Mouse (Mus musculus): ENCODE results near the gene Tekt2. TPM values are rescaled to one million over a fixed set of nuclear protein-coding genes. Genes with fewer than 3 reads are reported as not detected.

Gene Tekt2
- total RNA-seq, 4 experiments from 2014 or later: 0.86 to 1.6 (median 1.3) TPM

DNA sequence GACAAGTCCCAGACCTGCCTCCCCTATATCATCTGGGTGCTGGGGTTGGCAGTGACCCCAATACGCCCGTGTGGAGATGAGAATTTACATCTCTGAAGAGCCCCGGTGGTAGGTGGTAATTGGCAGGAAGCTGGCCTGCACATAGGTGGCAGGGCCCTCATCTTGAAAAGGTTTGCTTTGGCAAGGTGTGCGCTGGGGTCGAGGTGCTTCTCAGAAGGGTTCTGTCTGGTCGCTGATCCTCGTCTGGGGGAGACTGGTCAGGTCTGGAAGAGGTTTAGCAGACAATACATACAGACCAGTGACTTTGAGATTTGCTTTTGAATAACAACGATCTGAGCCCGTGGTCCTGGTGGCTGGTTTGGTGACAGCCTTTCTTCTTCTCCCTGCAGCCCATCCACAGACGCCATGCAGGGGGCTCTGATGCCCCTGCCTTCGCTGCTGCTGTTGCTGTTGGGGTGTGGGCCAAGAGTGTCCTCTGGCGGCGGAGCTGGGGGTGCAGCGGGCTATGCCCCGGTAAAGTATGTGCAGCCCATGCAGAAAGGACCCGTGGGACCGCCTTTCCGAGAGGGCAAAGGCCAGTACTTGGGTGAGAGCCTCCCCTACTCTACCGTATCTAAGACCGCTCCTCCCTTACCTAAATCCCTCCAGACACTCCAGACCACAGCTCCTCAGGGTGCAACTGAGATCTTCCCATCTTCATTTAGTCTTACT is 16.1 kb downstream of the Tekt2 start:
- no peak for DNase-seq (ENCODE audit: low spot score in 2 of 2)

- no peak for DNase-seq (ENCODE audit: low spot score in 2 of 2)
These were observed 18.7 kb downstream of the Tekt2 start for GRCm38 (mm10) chr4:126306827-126307226.

DNA sequence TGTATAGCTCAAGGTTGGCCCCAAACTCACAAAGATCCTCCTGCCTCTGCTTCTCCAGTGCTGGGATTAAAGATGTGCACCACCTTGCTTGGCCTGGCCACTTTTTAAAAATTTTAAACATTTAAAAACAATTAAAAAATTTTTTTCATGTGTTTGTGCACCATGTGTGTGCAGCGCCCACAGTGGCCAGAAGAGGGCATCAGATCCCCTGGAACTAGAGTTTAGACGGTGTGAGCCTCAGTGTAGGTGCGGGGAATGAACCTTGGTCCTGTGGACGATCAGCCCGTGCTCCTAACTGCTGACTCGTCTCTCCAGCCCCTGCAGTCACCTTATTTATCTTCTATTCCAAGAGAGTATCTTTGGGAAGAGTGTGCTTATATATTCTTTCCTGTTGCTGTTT is 19.4 kb downstream of the Tekt2 start:
- no peak for DNase-seq (ENCODE audit: low spot score in 2 of 2)

DNA sequence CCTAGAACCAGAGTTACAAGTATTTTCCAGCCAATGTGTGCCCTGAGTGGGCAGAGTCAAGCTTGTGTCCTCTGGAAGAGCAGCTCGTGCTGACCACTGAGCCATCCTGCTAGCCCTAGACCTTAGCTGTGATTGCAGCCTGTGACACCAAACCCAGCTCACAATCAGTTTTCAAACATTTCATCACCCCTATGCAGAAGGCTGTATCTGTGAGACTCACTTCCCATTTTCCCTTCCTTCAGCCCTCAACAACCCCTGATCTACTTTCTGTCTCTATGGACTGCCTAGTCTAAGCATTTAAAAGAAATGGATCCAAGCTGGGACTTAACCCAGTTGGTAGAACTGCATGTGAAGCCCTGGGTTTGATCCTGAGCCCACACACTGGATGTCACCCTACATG is 20.1 kb downstream of the Tekt2 start:
- no peak for DNase-seq (ENCODE audit: low spot score in 2 of 2)

GRCm38 (mm10) chr4:126303877-126304276 is 21.6 kb downstream of the Tekt2 start:
- DNase-seq (ENCODE audit: low spot score in 2 of 2): no peak

DNA sequence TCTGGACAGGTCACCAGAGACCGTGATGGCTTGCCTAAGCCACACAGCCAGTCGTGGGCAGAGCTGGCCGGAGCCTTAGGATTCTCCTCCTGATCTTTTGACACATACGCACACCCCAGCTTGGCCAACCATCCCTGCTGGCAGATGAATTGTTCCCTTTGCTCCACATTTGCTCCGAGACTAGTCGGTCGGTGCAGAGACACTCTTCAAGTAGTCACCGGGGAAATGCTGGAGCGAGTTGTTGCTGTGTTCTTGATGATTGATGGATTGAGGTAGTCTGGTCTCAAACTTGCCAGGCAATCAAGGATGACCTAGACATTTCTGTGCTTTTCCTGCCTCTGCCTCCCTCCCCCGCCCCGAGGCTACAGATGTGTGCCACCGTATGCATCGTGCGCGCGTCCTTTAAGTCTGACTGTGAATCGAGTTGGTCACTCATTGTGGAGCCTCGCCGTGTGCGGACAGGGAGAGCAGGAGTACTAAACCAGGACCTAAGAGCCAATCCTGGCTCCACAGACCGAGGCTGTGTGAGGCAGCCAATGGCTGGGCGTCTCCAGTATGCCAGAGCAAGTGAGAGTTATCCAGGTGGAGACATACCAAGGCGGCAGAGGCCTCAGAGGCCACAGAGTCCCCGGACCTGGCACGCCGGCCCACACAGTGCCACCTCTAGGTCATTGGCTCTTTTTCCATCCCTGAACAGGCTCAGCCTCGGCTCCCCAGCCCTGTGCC is 23.7 kb downstream of the Tekt2 start:
- DNase-seq (ENCODE audit: low spot score in 2 of 2): no peak

DNA sequence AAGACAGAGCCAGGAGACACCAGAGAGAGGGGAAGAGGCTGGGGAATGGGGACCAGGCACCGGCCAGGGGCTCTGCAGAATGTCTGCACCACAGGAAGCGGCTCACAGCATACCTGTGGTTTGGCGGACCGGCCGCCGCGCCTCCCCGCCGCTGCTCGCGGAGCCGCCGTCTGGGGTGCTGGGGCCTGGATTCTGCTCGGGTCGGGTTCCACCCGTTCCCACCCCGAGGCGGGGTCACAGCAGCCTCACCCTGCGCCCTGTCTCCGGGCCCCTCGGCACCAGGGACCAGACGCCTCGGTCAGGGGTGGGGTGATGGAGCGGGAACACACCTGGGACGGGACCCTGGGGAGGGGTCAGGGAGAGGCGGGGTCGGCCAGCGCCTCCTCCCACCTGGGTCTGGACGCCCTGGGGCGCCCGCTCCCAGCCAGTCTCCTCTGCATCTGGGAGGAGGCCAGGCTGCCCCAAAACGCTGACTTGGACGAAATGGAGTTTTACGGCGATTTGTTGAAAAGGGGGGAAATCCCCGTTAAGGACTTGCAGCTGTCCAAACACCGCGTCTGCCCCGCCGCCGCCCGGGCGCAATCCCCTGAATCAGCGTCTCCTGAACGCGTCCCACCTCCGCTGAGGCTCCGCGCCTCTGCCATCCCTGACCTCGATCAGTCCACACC is 24.4 kb downstream of the Tekt2 start:
- no peak for DNase-seq (ENCODE audit: low spot score in 2 of 2)

DNA sequence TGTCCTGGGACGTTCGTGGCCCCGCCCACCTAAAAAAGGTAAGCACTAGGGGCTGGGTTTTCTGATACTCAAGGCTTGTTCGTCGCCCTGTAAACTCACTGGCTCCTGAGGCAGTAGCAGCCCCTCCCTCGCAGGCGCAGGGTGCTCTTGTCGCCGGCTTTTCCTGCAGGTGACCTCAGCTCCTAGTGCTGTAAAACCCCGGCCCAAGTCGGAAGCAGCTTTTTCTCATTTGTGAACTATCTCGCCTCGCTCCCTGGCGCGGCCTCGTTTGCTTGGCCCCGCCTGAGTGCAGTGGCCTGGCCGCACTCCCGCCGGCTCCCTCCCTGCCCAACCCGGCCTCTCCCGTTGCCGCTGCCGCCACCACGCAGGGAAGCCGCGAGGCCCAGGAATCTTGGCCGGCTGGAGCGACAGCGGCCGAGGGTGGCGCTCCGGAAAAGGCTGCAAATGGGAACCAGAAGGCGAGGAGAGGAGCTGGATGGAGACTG is 28.8 kb downstream of the Tekt2 start:
- no peak for DNase-seq (ENCODE audit: low spot score in 2 of 2)

GRCm38 (mm10) chr4:126295937-126296336 is 29.6 kb downstream of the Tekt2 start:
- no peak for DNase-seq (ENCODE audit: low spot score in 2 of 2)

DNA sequence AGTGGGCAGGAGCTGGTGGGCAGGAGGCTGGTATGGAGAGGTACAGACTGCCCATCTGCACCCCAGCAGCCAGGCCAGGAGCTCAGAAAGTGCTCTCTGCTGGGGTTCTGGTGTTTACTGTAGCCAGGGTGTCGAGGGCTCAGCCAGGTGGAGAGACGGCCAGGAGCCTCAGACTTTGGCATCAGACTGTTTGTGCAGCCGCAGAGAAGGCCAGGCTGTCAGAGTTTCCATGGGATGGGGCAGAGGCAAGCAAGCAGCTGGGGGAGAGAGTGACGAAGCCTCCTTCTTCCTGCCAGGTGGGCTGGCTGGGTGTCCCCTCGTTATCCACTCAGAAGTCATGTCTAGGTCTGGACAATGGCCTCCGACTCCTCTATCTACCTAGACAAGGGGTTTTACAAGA is 30.3 kb downstream of the Tekt2 start:
- no peak for DNase-seq (ENCODE audit: low spot score in 2 of 2)

GRCm38 (mm10) chr4:126291196-126291595 is 34.3 kb downstream of the Tekt2 start:
- DNase-seq (ENCODE audit: low spot score in 2 of 2): no peak

GRCm38 (mm10) chr4:126290314-126290713 is 35.2 kb downstream of the Tekt2 start:
- DNase-seq (ENCODE audit: low spot score in 2 of 2): no peak

- no peak for DNase-seq (ENCODE audit: low spot score in 2 of 2)
These were observed 37.3 kb downstream of the Tekt2 start for GRCm38 (mm10) chr4:126288085-126288666.

DNA sequence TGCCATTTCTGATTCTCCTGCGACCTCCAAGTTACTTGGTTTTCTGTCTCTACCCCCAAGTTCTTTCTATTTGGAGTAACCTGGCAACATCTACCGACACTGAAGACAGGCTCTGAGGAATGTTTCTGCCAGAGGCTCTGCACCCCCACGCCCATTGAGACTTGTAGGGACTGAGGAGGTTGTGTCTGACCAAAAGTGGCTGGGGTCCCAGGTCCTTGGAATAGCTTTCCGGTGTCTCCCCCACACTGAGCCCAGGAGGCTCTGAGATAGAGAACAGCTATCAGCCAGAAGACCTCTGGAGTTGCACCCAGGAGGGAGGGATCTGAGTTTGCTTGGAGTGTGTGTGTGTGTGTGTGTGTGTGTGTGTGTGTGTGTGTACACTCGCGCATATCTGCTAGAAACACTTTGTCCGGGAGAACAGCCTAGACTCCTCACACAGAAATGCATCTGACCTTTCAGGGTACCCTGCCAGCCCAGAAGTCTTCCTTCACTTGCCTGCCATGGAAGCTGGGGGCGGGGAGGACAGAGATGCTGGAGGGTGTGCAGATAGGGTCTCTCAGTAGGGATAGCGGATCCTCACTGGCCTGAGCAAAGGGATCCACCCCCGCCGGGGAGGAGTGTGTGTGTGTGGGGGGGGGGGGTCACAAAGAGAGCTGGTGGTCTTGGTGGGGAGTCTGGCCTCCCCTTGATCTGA is 38.0 kb downstream of the Tekt2 start:
- DNase-seq (ENCODE audit: low spot score in 2 of 2): no peak

GRCm38 (mm10) chr4:126286492-126286891 is 39.0 kb downstream of the Tekt2 start, which contains the start of gene Col8a2:
Gene Col8a2, plus strand, starts transcription at chr4:126286793.
- DNase-seq (ENCODE audit: low spot score in 2 of 2): no peak

- DNase-seq (ENCODE audit: low spot score in 2 of 2): no peak
These were observed 41.9 kb downstream of the Tekt2 start for GRCm38 (mm10) chr4:126283582-126283981.

DNA sequence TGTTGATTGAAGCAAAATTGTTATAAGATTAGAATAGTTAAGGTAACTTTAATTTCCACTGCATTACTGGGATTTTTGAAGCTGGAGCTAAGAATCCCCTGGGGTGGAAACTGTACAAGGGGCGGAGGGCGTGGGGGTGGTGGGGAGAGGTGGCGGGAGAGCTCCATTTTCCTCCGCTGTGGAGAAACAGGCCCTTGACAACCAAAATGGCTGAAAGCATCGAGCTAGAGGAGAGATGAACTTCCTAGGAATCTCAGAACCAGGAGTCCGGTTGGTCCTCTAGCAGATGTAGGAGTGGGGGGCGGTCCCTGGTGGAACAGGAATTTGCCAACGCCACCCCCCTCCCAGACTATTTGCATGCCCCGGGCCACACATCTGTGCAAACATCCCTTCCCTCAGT is 43.8 kb downstream of the Tekt2 start:
- DNase-seq (ENCODE audit: low spot score in 2 of 2): no peak

GRCm38 (mm10) chr4:126278961-126279360 is 46.5 kb downstream of the Tekt2 start:
- DNase-seq (ENCODE audit: low spot score in 2 of 2): no peak

DNA sequence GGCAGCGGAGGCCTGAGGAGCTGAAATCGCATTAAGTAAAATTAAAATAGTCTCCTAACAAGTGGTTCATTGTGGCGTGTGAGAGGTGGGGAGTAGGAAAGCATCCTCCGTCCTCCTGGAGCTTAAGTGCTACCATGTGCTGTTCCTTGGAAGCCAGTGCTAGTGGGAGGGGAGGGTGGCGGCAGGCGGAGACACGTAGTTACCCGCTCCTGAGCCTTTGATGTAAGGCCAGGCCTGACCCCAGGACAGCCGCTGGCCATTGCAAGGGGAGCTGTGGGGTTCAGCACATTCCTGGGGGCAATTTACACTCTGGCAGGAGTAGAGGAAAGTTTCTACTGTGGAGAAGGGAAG is 46.9 kb downstream of the Tekt2 start:
- no peak for DNase-seq (ENCODE audit: low spot score in 2 of 2)

- no peak for DNase-seq (ENCODE audit: low spot score in 2 of 2)
These were observed 47.5 kb downstream of the Tekt2 start for GRCm38 (mm10) chr4:126277906-126278564.

- DNase-seq (ENCODE audit: low spot score in 2 of 2): no peak
These were observed 49.8 kb downstream of the Tekt2 start for GRCm38 (mm10) chr4:126275681-126276131.

Measured in left cerebral cortex, adult 8-10 months (tissue).